Mouse (Mus musculus) thymus, postnatal 4 days (tissue): ENCODE data around the gene Sept10.
"Not testable (repeated sequence)": the region's sequence is repeated elsewhere in the genome, so short reads cannot be mapped to it uniquely, and the experiment has no call there.

Experiments used
- DNase-seq: peaks from one replicate; pipeline ENCODE4 v3.0.0; 2021

Gene Sept10

GRCm38 (mm10) chr10:59119811-59120210 lies 101.8 kb downstream of the Sept10 start:
- no peak for DNase-seq

GRCm38 (mm10) chr10:59119001-59119400 lies 102.6 kb downstream of the Sept10 start:
- DNase-seq, result no peak

- no peak for DNase-seq
These were observed 104.1 kb downstream of the Sept10 start for GRCm38 (mm10) chr10:59117555-59117954.

- DNase-seq, result no peak
These were observed 105.3 kb downstream of the Sept10 start for GRCm38 (mm10) chr10:59116331-59116730.

GRCm38 (mm10) chr10:59115691-59116090 lies 106.0 kb downstream of the Sept10 start:
- DNase-seq, result no peak

GRCm38 (mm10) chr10:59114535-59115291 lies 106.9 kb downstream of the Sept10 start:
- DNase-seq, result no peak

GRCm38 (mm10) chr10:59113386-59113785 lies 108.3 kb downstream of the Sept10 start:
- DNase-seq, result no peak

- DNase-seq, result no peak
These were observed 108.9 kb downstream of the Sept10 start for GRCm38 (mm10) chr10:59112755-59113154.

- DNase-seq, result no peak
These were observed 111.3 kb downstream of the Sept10 start for GRCm38 (mm10) chr10:59110386-59110785.

- DNase-seq, result peak; percentile 79
These were observed 112.6 kb downstream of the Sept10 start for GRCm38 (mm10) chr10:59109015-59109414.

GRCm38 (mm10) chr10:59106644-59107043 lies 115.0 kb downstream of the Sept10 start:
- no peak for DNase-seq

- no peak for DNase-seq
These were observed 115.8 kb downstream of the Sept10 start for GRCm38 (mm10) chr10:59105885-59106284.

- DNase-seq, result no peak
These were observed 117.0 kb downstream of the Sept10 start for GRCm38 (mm10) chr10:59104683-59105082.

GRCm38 (mm10) chr10:59103076-59103475 lies 118.6 kb downstream of the Sept10 start:
- not testable (repeated sequence) for DNase-seq

- no peak for DNase-seq
These were observed 129.7 kb downstream of the Sept10 start for GRCm38 (mm10) chr10:59091988-59092387.
